Mouse (Mus musculus): ENCODE measurements at regions not wholly inside any gene's neighbourhood (a gene's known extent, or its start where the extent isn't known, plus 50 kb on each side); places are given as distances from the start of the nearest gene placed in this dataset.

GRCm38 (mm10) chr9:41286145-41286468 lies 124.6 kb upstream of the Ubash3b start:
- TF ChIP-seq CTCF (IDR thresholded peaks at IDR 0.05; ENCODE audit: control insufficient read depth, insufficient read depth, insufficient replicate concordance, low read depth, low read length) (no peak), POLR2A (IDR thresholded peaks at IDR 0.05; ENCODE audit: control insufficient read depth, low read depth, low read length) (no peak)
